Mouse (Mus musculus) G1E (cell line): ENCODE results near the gene Med19.
"Not testable (repeated sequence)": the region's sequence is repeated elsewhere in the genome, so short reads cannot be mapped to it uniquely, and the experiment has no call there.

ENCODE experiments used
- CTCF ChIP-seq: IDR thresholded peaks from 2 replicates; pipeline ENCODE4 v1.5.1; 2012; ENCODE audit warnings: low read depth, low read length, inconsistent platforms, mixed read lengths
- GATA1 ChIP-seq: IDR thresholded peaks from 2 replicates; pipeline ENCODE4 v1.6.1; 2012; ENCODE audit warnings: borderline replicate concordance, low read length, inconsistent platforms, mixed read lengths
- GATA2 ChIP-seq: IDR thresholded peaks from 2 replicates; pipeline ENCODE4 v1.6.1; 2012; ENCODE audit warnings: low read depth, low read length, inconsistent platforms, borderline replicate concordance
- POLR2AphosphoS5 ChIP-seq: IDR thresholded peaks from 2 replicates; pipeline ENCODE4 v1.6.1; 2012; ENCODE audit warnings: low read depth, low read length, inconsistent platforms; ENCODE audit not compliant: insufficient replicate concordance
- TAL1 ChIP-seq: conservative IDR thresholded peaks from 2 replicates; pipeline ENCODE4 v1.6.1; 2012; ENCODE audit warnings: low read depth, low read length, inconsistent platforms, mixed read lengths

GRCm38 (mm10) chr2:84728191-84728590 is 50.0 kb downstream of the Med19 start:
- not testable (repeated sequence) for TF ChIP-seq POLR2AphosphoS5, CTCF, GATA2, TAL1, GATA1
